Mouse (Mus musculus) kidney, embryonic 14.5 days (tissue): ENCODE results near the gene Setdb2. TPM values are rescaled to one million over a fixed set of nuclear protein-coding genes. Genes with fewer than 3 reads are reported as not detected.
A peak's percentile ranks its signal among the peaks of the same experiment; 100 is the strongest.
"Not testable (repeated sequence)": the region's sequence is repeated elsewhere in the genome, so short reads cannot be mapped to it uniquely, and the experiment has no call there.

Source experiments
- ATAC-seq: fragments of 200-750 bp; cut with Nextera tagmentation; 2 replicates; pipeline ENCODE4 v1.8.0; 2017; ENCODE audit warnings: moderate number of reproducible peaks, mild to moderate bottlenecking, moderate TSS enrichment, moderate library complexity; ENCODE audit not compliant: low FRiP score, low TSS enrichment
- H3K27ac ChIP-seq: fragments of 300-500 bp; sonication (generic); 2 replicates; pipeline ENCODE4 v1.5.1; 2014; ENCODE audit warnings: low read depth, mild to moderate bottlenecking, low read length, moderate library complexity, mixed read lengths
- H3K27me3 ChIP-seq: fragments of 300-500 bp; sonication (generic); 2 replicates; pipeline ENCODE4 v1.6.1; 2014; ENCODE audit warnings: mild to moderate bottlenecking, low read length; ENCODE audit not compliant: control insufficient read depth, insufficient read depth
- H3K36me3 ChIP-seq: fragments of 300-500 bp; sonication (generic); 2 replicates; pipeline ENCODE4 v1.6.1; 2014; ENCODE audit warnings: low read length, mixed read lengths; ENCODE audit not compliant: control insufficient read depth, insufficient read depth
- H3K4me1 ChIP-seq: fragments of 300-500 bp; sonication (generic); 2 replicates; pipeline ENCODE4 v1.6.1; 2014; ENCODE audit warnings: low read length, mixed read lengths; ENCODE audit not compliant: control insufficient read depth, insufficient read depth
- H3K4me2 ChIP-seq: fragments of 300-500 bp; sonication (generic); replicated peaks from 2 replicates; pipeline ENCODE4 v1.6.1; 2014; ENCODE audit warnings: low read depth, mild to moderate bottlenecking, low read length
- H3K4me3 ChIP-seq: fragments of 300-500 bp; sonication (generic); 2 replicates; pipeline ENCODE4 v1.5.1; 2014; ENCODE audit warnings: mild to moderate bottlenecking, low read length
- H3K9ac ChIP-seq: fragments of 300-500 bp; sonication (generic); 2 replicates; pipeline ENCODE4 v1.6.1; 2014; ENCODE audit warnings: low read depth, mild to moderate bottlenecking, low read length, moderate library complexity
- H3K9me3 ChIP-seq: fragments of 300-500 bp; sonication (generic); 2 replicates; pipeline ENCODE4 v1.6.1; 2016; ENCODE audit warnings: low read length; ENCODE audit not compliant: control insufficient read depth
- WGBS: fragments of 180-500 bp; shearing (Covaris S2); extraction: QIAGEN DNeasy Blood & Tissue Kit; methylation state at CpG from one replicate; pipeline ENCODE4 v1.1.7; 2014; 5-methylcytosine and 5-hydroxymethylcytosine counted together
- polyA plus RNA-seq: library from polyadenylated mRNA; unstranded; fragments of >200 nt; fragmentation: Nextera tagmentation; extraction: Ambion mirVana; gene quantifications from 2 replicates; pipeline ENCODE4 v1.2.1, GENCODE M21; 2014

Gene Setdb2
- polyA plus RNA-seq, 1 experiment from 2014 or later = 13.5 TPM

DNA sequence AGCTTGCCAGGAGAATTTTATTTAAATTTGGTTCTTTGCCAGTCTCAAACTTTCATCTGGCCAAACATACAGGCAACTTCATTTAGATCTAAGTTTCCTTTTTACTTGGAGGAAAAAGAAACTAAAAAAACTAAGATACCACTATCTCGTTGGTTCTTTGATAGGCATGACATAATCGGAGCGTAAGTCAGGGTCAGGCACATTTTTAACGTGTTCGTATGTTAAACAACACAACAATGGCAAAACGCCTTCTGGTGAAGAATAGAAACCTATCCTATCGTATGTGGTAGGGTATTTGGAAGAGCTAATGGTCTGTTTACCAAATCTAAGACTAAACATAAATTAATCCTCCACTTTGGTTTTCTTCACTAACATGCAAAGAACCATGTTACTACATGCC is 645 bp downstream of the Setdb2 start:
- WGBS = 25% methylated on average over 7 of the region's 7 CpGs

DNA sequence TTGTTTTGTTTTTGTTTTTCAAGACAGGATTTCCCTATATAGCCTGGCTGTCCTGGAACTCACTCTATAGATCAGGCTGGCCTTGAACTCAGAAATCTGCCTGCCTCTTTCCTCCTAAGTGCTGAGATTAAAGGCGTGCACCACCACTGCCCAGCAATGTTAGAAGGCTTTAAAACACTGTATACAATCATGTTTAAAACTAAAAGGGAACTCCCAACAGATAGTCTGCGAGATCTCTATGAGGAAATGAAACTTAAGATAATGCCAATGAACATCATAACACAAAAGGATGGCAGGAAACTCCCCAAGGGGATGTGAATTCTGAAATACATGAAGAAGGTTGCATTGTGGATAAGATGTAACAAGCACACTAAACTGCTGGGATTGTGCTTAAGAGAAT is 2.2 kb downstream of the Setdb2 start:
- Histone ChIP-seq H3K27me3 (no peaks in the 10 kb centered on the region), H3K4me1 (no peaks in the 10 kb centered on the region; the same call in 1 of the 2 replicates), H3K4me3 (no peak overlapping the region), H3K36me3 (no peaks in the 10 kb centered on the region), H3K9ac (no peak overlapping the region), H3K4me2 (no peak overlapping the region), H3K9me3 (no peaks in the 10 kb centered on the region), H3K27ac (no peak overlapping the region)
- 89% methylated on average over 2 of the region's 2 CpGs for WGBS
- ATAC-seq = no peak

More for the DNA sequence above, 645 bp downstream of the Setdb2 start:
- Histone ChIP-seq H3K9ac (peak overlapping the region; percentile 82), H3K4me2 (peak overlapping the region; percentile 78), H3K9me3 (no peaks in the 10 kb centered on the region), H3K27ac (no peak overlapping the region), H3K4me1 (no peaks in the 10 kb centered on the region; the same call in 1 of the 2 replicates), H3K36me3 (no peaks in the 10 kb centered on the region), H3K27me3 (no peaks in the 10 kb centered on the region), H3K4me3 (peak overlapping the region; percentile 85)
- no peak for ATAC-seq

- no peaks in the 10 kb centered on the region for H3K27me3 ChIP-seq
- H3K27ac ChIP-seq = no peak overlapping the region
- no peak for ATAC-seq
- H3K4me1 ChIP-seq = no peaks in the 10 kb centered on the region; the same call in 1 of the 2 replicates
- no peak overlapping the region for H3K4me3 ChIP-seq
- no peak overlapping the region for H3K9ac ChIP-seq
- no peak overlapping the region for H3K4me2 ChIP-seq
- H3K9me3 ChIP-seq = no peaks in the 10 kb centered on the region
- WGBS = 87% methylated on average over 3 of the region's 3 CpGs
- H3K36me3 ChIP-seq = no peaks in the 10 kb centered on the region
These were observed 3.3 kb downstream of the Setdb2 start for GRCm38 (mm10) chr14:59437398-59437797.

- Histone ChIP-seq H3K4me3 (no peak overlapping the region), H3K36me3 (no peaks in the 10 kb centered on the region), H3K9me3 (no peaks in the 10 kb centered on the region), H3K9ac (no peak overlapping the region), H3K27ac (no peak overlapping the region), H3K27me3 (no peaks in the 10 kb centered on the region), H3K4me2 (no peak overlapping the region), H3K4me1 (no peaks in the 10 kb centered on the region; the same call in 1 of the 2 replicates)
- ATAC-seq = no peak
These were observed 5.5 kb downstream of the Setdb2 start for GRCm38 (mm10) chr14:59435206-59435605.

GRCm38 (mm10) chr14:59433902-59434301 is 6.8 kb downstream of the Setdb2 start:
- ATAC-seq = no peak
- no peaks in the 10 kb centered on the region for H3K9me3 ChIP-seq
- no peaks in the 10 kb centered on the region for H3K36me3 ChIP-seq
- no peaks in the 10 kb centered on the region for H3K4me1 ChIP-seq
- no peak overlapping the region for H3K27ac ChIP-seq
- H3K27me3 ChIP-seq = no peaks in the 10 kb centered on the region
- no peak overlapping the region for H3K9ac ChIP-seq
- H3K4me2 ChIP-seq = no peak overlapping the region
- no peak overlapping the region for H3K4me3 ChIP-seq
- 58% methylated on average over 2 of the region's 2 CpGs for WGBS

- Histone ChIP-seq H3K9ac (no peak overlapping the region), H3K27me3 (no peaks in the 10 kb centered on the region), H3K27ac (no peak overlapping the region), H3K4me3 (no peak overlapping the region), H3K36me3 (peaks cover 2% of the 10 kb centered on the region; the same call in 1 of the 2 replicates), H3K4me1 (no peaks in the 10 kb centered on the region), H3K9me3 (no peaks in the 10 kb centered on the region), H3K4me2 (no peak overlapping the region)
- no peak for ATAC-seq
- WGBS = 92% methylated on average over 1 of the region's 1 CpGs
These were observed 10.1 kb downstream of the Setdb2 start for GRCm38 (mm10) chr14:59430556-59430955.

DNA sequence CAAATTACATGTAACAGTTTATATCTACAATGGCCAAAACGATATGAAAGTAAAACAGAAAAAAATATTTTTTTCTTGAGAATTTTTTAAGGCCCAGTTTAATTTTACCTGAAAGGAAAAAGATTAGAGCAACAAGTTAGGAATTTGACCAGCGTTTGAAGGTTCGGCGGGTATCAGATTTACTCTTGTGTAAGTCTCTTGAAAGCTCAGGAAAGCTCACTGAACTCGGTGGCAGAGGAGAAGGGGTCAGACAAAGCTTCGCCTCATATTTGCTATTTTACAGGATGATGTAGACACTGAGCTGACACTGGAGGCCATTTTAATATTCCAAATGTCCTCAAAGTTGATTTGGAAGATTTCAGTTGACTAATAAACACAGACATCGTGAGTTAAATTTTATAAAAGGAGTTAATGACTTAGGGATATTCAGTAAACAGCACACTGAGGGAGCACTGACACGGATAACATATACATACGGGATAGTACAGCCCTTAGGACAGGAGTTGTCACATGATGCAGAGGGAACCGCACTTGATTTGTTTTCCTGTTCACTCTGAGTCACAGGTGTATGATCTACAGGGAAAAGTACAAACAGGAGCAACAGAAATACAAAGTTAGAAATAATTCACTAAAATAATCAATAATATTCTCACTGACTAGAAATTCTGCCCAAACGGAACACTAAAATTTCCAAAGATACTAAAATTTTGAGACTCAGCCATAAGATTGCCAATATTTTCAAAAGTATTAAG is 17.6 kb downstream of the Setdb2 start:
- H3K4me3 ChIP-seq = no peak overlapping the region
- H3K9me3 ChIP-seq = no peaks in the 10 kb centered on the region
- no peaks in the 10 kb centered on the region for H3K27me3 ChIP-seq
- no peak overlapping the region for H3K27ac ChIP-seq
- no peak for ATAC-seq
- H3K4me2 ChIP-seq = no peak overlapping the region
- no peaks in the 10 kb centered on the region for H3K4me1 ChIP-seq
- no peak overlapping the region for H3K9ac ChIP-seq
- peaks cover 6% of the 10 kb centered on the region; the same call in 1 of the 2 replicates for H3K36me3 ChIP-seq
- WGBS = 59% methylated on average over 11 of the region's 11 CpGs

GRCm38 (mm10) chr14:59418171-59418570 is 22.5 kb downstream of the Setdb2 start:
- 88% methylated on average over 4 of the region's 4 CpGs for WGBS
- Histone ChIP-seq H3K9ac (no peak overlapping the region), H3K9me3 (no peaks in the 10 kb centered on the region), H3K36me3 (peaks cover 5% of the 10 kb centered on the region; the same call in 1 of the 2 replicates), H3K27me3 (no peaks in the 10 kb centered on the region), H3K4me1 (no peaks in the 10 kb centered on the region), H3K4me2 (no peak overlapping the region), H3K27ac (no peak overlapping the region), H3K4me3 (no peak overlapping the region)
- no peak for ATAC-seq

DNA sequence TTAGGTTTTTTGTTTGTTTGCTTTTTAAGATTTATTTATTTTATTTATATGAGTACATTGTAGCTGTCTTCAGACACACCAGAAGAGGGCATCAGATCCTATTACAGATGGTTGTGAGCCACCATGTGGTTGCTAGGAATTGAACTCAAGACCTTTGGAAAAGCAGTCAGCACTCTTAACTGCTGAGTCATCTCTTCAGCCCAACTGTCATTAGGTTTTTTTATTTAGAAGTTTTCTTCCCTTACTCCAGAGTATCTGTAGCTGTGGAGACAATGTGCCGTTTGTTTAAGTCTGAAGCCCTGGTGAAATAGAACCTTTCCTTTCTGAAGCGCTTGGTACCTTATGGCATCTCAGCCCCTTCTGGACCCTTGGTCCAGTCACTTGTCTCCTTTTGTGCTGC is 25.7 kb downstream of the Setdb2 start:
- WGBS = 91% methylated on average over 2 of the region's 2 CpGs
- not testable (repeated sequence) for H3K9me3 ChIP-seq, H3K4me1 ChIP-seq, H3K4me2 ChIP-seq, H3K9ac ChIP-seq, H3K36me3 ChIP-seq, ATAC-seq, H3K27me3 ChIP-seq, H3K27ac ChIP-seq, H3K4me3 ChIP-seq
